Mouse (Mus musculus) A20 (cell line): ENCODE measurements at regions not wholly inside any gene's neighbourhood (a gene's known extent, or its start where the extent isn't known, plus 50 kb on each side); places are given as distances from the start of the nearest gene placed in this dataset.

Experiments
- DNase-seq: peaks from one replicate; pipeline ENCODE4 v3.0.0-alpha.2; 2011; ENCODE audit warnings: low read depth, low spot score

DNA sequence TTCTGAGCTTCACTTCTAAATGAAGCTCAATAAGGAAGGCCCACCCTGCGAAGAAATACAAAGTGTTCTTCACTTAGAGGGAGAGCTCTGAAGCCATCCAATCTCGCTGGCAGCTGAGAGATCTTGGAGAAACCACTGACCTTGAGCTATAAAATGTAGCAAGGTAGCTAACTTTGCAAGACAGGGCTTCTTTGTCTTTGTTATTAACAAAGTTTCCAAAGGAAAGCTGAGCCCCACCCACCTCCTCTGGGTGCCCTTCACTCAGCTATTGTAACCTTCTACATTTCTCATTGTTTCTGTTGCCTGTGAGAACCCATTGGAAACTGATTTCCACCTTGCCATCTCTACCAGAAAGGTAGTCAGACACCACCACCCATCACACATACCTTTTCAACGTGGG, 57.2 kb upstream of the Usp9x start:
- no peak for DNase-seq

DNA sequence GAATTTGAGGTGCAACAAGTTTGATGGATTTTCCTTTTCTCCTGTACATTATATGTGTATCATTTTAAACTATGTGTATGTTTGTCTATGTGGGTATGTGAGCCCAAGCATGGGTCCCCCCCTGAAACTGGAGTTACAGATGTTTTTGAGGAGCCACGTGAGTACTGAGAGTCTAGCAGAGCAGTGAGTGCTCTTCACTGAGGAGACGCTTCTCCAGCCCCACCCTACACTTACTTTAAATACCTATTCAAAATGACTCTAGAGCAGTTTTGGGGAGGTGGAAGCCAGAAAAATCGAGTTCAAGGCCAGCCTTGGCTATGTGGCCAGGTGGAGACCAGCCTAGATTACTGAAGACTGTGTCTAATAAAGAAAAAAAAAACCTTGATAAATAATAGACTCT, 58.2 kb upstream of the Usp9x start:
- DNase-seq: no peak

DNA sequence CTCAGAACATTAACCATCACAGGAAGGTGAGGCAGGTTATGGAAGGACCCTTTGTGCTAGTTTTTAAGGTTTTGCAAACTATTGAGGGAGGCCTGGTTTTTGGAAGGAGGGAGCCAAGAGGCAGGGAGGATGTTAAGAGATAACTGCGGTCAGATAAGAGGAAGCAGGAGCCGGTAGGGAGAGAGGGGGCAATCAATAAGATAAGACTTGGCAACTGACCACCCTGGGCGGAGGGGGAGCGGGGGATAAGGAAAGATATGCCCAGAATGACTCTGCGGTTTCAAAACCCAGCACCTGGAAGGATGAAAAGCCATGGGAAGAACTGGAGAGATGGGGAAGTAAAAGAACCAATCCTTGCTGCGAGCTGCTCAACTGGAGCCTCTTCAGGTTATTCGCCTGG, 80.5 kb upstream of the Usp9x start:
- no peak for DNase-seq

DNA sequence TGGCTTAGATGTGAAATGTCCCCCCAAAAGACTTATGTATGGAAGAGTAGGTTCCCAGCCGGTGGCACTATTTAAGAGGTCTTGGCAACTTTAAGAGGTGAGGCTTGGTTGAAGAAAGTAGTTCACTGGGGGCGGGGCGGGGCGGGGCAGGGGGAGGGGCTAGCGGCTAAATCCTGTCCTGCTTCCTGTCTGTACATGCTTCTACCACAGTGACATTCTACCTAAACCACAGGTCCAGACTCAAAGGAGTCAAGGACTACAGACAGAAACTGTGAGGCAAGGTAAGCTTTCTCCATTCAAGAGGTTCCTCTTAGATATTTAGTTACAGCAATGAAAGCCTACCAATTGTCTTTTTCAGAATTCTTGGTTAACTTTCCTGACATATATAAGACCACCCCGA, 93.6 kb upstream of the Usp9x start:
- peak; percentile 42 for DNase-seq

DNA sequence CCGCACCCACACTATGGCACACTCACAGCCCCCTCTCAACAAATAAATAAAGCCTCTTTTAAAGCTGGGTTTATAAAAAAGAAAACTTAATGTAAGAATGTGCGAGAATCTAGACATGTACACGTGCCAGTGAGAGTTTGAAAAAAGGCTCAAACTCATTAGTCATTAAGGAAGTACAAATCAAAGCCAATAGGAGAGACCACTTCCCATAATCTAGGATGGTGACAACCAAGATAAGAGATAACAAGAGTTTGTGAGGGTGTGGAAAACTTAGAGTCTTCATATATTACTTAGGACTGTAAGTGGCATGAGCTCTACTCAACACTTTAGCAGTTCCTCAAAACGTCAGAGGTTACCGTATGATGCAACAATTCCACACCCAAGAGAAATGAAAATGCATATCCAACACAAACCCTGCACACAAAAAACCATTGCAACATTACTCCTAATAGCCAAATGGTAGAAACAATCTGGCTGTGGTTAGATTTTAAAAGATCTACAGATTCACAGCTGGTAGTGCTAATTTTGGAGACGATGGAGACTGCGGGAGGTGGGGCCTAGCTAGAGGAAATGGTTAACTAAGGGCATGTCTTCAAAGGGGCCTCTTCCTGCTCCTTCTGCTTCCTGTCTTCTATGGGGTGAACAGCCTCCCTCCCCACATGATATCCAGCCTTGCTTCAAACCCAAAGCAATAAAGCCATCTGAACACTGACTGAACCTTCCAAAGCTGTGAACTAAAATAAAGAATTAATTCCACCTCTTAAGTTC, 102.1 kb upstream of the Usp9x start:
- peak; percentile 3 for DNase-seq

DNA sequence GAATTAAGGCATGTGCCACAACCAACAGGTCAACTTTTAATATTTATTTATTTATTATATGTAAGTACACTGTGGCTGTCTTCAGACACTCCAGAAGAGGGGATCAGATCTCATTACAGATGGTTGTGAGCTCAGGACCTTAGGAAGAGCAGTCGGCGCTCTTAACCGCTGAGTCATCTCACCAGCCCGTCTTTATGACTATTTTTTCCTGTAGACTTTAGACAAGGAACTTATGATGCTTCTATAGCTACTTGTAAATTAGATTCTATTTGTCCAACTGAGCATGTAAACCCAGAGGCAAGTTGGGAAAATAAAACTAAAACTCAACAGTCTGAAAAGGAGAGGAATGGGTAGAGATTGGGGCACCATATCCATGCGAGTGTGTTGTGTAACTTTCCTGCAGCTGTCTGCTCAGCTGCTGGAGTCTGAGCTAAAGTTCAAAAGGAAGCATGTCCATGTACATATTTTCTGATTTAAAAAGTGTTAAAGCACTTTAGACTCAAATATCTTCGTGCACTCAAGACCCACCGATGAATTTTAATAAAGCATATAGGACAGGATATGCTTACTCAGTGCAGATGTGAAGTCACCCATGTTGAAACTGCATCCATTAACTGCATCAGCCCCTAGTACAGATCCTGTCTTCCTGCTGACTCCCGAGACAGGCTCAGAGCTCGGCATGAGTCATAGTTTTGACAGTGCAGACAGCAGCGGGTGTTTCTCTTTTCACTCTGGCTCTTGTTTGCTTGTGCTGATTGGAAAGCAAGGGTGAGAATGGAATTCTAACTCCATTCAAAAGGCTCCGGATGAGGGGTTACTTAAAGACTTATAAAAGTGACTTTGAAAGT, 111.6 kb upstream of the Usp9x start:
- no peak for DNase-seq

DNA sequence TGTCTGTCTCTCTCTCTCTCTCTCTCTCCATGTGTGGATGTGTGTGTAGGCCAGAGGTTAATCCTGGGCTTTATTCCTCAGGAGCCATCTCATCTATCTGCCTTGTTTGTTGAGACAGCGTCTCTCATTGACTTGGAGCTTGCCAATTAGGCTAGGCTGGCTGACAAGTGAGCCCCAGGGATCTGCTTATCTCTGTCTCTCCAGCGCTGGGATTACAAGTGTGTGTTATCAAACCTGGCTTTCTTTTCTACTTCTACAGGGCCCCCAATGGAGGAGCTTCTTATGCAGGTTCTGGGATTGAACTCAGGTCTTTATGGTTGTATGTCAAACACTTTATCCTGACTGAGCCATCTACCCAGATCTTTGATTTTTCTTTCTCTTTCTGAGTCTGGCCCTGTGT, 112.4 kb upstream of the Usp9x start:
- no peak for DNase-seq

DNA sequence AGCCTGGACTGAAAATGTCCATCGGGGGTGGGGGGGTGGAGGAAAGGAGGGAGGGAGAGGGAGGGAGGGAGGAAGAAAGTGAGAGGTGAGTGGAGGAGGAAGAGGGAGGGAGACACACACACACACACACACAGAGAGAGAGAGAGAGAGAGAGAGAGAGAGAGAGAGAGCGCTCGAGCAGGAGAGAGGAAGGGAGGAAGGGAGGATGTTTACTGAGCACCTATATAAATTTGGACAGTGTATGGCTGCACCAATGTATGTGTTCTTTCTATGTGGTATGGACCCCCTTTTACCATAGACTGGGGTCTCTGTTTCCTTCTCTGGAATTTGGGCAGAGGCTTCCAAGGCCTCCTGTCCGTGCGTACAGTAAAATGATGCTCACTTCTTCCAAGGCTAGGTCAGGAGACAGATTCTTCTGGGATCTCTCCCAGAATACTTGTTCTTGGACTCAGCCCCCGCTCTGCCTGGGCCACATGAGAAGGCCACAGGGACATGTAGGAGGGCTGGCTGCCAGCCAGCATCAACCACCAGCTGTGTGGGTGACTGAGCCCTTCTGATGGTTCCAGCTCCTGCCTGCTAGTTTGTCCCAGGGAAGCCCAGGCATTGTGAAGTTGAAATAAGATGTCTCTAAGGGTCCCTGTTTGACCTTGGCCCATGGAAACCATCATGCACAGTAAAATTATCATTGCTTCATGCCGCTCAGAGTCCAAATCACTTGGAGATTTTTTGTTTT, 120.2 kb upstream of the Usp9x start:
- no peak for DNase-seq

DNA sequence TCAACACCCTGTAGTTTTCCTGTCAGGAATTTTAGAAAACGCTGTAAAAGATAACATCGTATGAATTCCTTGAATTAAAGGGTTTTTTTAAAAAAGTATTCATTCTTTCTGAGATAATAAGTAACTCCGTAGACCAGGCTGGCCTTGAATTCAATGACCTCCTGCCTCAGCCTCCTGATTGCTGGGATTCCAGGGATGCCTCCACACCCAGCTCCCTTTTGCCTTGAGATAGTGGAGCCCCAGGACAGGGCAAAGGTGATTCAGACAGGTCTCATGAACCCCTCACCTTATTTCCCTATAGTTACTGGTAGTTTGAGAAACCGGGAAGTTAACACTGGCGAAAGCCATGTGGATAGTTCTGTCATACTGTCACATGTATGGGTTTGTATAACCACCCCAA, 128.8 kb upstream of the Usp9x start:
- no peak for DNase-seq

DNA sequence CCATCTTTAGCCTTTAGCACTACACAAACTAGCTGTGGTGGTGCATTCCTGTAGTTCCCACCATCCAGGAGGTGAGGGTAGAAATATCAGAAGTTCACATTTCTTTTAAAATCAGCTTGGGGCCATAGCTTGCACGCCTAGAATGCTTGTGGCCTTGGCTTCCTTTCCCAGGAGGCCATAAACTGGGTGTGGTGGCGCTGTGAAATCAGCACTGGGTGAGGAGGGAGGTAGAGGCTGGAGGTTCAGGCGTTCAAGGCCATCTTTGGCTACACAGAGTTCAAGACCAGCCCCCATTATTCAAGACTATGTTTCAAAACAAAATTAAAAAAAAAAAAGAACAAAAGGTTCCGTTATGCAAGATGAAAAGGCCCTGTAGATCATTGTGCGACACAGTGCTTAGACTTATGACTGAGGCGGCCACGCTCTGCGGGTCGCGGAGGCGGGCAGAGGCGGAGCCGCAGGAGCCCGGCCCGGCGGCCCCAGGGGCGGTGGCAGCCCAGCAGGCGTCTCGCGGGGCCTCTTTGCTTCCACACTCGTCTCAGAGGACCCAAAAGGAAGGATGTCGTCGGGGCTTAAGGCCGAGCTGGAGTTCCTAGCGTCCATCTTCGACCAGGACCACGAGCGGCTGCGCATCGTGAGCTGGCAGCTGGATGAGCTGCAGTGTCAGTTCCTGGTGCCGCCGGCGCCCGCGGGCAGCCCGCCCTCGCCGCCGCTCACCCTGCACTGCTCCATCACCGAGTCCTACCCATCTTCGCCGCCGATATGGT, 134.7 kb upstream of the Usp9x start:
- DNase-seq: peak; percentile 70

DNA sequence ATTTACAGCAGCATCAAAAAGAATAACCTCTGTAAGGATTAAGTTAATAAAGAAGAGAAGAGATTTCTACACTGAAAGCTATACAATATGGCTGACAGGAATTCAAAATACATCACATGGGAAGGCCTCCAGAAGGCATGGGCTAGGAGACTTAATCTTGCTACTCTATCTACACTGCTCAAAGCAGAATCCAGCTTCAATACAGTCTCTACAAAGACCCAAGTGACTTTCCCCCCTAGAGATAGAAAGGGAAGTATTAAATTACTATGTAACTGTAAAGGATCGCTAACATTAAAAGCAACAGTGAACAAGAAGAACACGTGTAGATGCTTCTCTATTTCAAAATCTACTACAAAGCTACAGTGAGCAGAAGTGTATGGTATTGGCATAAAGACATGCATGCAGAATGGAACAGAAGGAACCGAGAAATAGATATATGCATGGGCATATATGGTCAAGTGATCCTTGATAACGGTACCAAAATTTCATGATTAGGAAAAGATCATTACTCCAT, 137.9 kb upstream of the Usp9x start:
- DNase-seq: no peak

DNA sequence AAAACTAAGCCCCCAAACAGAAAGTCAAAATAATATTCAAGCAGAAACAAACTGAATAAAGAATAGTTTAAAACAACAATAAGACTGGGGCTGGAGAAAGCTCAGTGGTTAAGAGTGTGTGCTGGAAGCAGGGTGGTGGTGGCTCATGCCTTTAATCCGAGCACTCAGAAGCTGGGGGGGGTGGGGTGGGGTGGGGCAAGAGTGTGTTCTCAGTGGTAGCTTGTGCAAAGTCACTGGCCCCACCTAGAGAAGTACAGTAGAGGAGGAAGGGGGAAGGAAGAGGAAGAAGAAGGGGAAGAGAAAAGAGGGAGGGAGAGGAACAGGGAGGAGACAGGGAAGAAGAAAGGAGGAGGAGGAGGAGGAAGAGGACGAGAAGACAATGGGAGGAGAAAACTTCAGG, 141.1 kb upstream of the Usp9x start:
- DNase-seq: no peak

DNA sequence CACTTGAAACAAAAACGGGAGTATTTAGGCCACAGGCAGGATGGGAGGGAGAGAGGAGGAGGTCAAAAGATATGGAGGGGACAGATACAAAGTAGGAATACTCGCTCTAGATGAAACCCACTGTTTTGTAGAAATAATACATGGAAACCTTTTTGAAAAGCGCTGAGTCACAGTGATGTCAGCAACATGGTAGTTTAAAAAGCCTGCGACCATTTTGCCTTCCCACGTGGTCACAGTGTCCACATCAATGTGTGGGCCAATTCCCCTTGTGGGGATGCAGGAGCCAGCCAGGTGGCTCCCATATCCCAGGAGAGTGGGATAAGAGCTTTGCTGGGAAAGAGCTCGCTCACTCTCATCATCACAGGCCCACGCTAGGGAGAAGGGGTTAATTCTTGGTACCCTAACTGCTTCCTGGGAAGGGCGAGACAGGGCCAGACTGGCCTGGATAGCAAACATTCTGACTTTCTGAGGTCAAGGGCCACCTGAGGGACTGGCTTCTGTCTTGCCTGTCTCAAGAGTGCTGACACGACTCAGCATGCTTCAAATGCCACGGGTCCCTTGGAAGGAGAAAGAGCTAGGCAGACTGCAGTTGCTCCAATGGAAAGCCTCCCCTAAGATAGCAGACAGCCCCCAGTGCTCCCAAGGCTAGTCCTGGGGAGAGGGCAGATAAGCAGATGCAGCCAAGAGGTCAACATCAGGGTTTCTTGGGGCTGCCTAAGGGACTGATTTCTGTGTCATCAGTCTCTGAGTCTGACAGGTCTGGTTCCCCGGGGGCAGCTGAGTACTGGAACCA, 143.3 kb upstream of the Usp9x start:
- DNase-seq: no peak

DNA sequence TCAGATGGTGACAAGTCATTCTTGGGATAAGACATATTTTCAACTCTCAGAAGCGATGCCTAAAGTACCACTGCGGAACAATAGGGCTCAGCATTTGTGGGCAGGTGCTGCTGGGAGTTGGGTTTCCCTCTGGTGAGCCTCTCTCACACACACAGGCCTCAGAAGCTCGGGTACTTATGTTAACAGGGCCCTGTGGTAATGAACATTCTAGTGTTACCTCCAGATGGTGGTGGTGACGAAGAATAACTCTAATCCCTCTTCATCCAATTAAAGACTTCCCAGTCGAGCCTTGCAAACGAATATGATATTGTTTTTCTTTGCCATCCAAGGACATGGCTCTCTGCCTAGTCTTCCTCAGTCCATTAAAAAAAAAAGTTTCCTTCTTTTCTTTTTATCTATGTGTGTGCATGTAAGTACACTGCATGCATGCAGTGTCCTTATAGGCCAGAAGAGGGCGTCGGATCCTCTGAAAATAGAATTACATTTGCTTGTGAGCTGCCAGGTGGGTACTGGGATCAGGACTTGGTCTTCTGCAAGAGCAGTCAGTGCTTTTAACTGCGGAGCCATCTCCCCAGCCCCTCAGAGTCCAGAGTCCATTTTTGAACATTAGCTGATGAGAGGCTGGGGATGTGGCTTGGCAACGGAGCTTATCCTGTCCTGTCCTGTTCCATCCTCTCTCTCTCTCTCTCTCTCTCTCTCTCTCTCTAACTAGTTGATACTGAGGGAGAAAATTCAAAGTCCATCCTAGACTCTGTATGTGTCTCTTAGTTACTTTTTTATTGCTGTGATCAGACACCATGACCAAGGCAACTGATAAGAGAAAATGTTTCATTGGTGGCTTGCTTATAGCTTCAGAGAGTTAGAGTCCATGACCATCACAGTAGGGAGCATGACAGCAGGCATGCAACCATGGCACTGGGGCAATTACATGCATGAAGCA, 146.3 kb upstream of the Usp9x start:
- DNase-seq: no peak

DNA sequence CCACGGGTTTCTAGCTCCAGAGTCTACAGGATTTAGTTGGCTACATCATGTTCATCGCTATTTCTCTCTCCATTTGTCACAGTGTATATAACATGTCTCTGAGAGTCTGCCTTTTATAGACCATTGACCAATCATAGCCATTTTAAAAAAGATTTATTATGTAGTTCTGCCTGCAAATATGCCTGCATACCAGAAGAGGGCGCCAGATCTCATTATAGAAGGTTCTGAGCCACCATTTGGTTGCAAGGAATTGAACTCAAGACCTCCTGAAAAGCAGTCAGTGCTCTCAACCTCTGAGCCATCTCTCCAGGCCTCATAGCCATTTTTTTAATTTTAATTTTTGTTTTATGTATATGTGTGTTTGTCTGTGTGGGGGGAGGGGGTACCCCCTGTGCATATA, 151.7 kb upstream of the Usp9x start:
- DNase-seq: peak; percentile 45

DNA sequence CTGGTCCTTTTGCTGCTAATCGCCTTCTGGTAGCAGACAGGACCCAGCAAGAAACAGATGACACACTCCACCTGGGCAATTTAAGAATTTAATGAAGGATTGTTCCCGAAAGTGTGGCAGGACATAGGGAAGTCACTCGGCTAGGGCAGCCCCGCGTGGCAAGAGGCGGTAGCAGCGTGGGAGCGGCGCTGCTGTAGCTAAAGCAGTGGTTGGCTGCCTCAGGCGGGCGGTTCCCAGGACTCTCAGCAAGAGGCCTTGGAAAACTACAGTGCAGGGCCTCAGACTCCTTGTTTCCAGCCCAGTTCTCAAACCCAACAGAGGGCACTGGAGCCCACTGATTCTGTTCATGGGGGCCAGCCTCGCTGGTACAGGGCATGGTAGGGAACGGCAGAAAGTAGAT, 154.2 kb upstream of the Usp9x start:
- DNase-seq: no peak

DNA sequence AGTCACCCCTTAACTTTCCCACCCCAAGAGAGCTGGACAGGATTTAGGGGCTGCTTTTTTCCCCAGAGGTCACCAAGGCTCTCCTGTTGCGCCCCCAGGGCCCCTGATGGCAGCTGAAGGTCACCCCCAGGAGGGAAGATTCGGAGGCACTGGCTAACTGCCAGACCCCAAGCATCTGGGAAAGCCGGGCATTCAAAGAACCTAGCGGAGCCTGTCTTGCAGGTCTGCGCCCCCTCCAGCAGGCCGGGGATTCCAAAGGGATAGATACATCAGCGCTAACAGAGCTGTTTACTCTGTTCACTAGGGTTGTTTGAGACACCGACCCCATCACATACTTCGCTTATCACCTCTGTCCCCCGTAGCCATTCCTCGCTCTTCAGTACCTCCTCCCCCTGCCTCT, 154.6 kb upstream of the Usp9x start:
- no peak for DNase-seq

DNA sequence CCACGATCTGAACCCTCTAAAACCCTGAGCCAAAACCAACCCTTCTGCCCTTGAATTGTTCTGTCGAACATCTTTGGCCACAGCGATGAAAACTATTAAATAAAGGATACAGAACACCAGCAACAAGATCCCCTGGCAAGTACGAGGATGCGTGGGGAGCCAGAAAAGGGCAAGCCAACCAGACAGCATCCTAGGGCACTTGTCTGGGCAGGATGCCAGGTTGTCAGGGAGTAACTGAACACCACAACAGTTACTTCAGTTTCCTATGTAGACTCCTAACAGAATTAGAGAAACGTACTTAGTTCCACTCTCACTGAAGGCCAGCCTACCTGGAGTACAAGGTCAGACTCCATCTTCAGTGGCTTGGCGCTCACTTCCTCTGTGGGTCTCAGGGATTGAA, 138.4 kb upstream of the Med14 start:
- no peak for DNase-seq

DNA sequence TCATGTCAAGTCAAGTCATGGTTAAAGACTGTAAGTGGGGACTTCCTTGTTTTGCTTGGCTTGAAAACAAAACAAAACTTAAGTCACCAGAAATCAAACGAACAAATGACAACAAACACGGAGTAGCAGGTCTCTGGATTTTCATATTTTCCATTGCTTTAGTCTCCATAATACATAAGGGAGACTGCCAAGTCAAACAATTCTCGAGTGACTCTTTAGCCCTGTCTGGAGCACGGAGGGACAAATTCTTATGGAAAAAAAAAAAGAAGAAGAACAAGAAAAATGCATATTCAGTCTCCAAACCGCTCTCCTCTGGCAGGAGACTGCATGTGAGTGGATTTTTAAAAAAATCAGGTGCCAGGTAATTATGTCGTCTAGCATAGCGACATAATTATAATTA, 129.6 kb upstream of the Med14 start:
- no peak for DNase-seq

DNA sequence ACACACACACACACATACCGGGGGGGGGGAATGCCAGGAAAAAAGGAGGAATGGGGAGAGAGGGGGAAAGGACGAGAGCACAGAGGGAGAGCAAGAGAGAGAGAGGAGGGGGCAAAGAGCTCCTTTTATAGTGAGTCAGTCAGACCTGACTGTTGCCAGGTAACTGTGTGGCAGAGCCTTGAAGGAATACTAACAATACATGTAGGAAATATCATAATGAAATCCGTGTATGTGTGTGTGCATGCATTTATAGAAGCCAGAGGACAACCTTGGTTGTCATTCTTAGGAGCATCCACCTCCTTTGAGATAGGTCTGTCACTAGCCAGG, 127.6 kb upstream of the Med14 start:
- no peak for DNase-seq
